Mouse (Mus musculus): ENCODE results near the gene Crmp1. TPM values are rescaled to one million over a fixed set of nuclear protein-coding genes. Genes with fewer than 3 reads are reported as not detected.
A peak's percentile ranks its signal among the peaks of the same experiment; 100 is the strongest.

Gene Crmp1
- total RNA-seq, 2 experiments from 2014 or later: 186 to 190 TPM

DNA sequence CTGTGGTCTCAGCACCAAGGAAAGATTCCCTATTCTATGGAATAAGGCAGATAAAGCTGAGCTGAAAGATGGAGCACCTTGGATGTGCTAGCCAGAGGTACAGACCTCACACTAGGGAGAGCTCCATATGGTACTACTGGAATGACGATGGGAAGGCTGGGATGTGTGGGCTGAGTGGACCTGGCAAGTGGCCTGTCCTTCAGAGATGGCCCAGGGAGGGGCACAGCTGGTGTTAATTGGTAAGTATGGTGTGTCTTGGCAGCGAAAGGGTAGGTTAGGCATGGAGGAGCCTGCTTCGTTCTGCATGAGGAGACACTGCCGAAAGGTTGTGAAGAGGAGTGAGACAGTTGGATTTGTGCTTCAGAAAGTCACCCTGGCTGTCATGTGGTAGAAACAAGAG, 12.8 kb downstream of the Crmp1 start:
- H3K27ac ChIP-seq: no peak overlapping the region
- no peak overlapping the region for H3K4me3 ChIP-seq
- no peak for TF ChIP-seq CTCF (IDR thresholded peaks at IDR 0.05)
- DNase-seq (ENCODE audit: extremely low spot score in 1 of 2, low spot score in 2 of 2): no peak
- intact Hi-C loops (cut with DNase I): loop anchor here (5.0 kb wide), 1 partner anchor 77 kb away; no protein-coding TSS in a partner anchor

DNA sequence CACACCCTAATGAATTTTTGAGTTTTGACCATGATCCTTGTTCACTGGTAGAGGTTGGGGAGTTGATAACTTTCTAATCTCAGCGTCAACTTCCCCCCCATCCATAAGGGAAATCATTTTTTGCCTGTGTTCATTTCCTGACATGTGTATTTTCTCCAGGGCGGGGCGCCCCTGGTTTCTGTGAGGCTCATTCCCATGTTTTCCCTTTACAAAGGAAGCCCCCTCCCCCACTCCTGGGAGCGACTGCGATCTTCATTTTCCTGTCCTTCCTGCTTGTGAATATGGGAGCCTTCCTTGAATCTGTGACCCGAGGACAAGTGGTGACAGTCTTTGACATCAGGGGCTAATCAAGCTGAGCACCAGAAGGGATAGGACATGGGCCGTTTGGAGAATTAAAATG, 15.1 kb downstream of the Crmp1 start:
- H3K27ac ChIP-seq: peak overlapping the region; percentile 17; the same call in 1 of the 2 replicates
- intact Hi-C loops (cut with DNase I): no loop called here
- H3K4me3 ChIP-seq: no peak overlapping the region
- no peak for TF ChIP-seq CTCF (IDR thresholded peaks at IDR 0.05)
- no peak for DNase-seq (ENCODE audit: extremely low spot score in 1 of 2, low spot score in 2 of 2)

DNA sequence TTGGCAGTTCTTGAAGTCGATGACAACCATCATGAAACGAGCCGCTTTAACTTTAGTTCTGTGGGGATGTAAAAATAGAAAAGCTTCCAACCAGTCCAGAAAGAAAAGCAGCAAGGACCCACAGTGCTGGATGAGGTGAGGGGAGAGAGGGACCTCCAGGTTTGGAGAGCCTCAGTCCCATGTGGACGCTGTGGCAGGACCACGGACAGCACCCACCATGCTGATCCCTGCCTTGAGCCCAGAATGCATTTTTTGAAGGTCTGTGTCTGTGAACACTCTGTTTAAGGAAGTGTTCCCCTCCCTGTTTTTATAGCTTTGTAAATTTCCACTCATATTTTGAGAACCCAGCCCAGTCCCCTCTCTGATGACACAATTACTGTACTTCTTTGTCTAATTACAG, 15.5 kb downstream of the Crmp1 start:
- no peak overlapping the region for H3K4me3 ChIP-seq
- no peak for TF ChIP-seq CTCF (IDR thresholded peaks at IDR 0.05)
- peak overlapping the region; percentile 11; the same call in 1 of the 2 replicates for H3K27ac ChIP-seq
- intact Hi-C loops (cut with DNase I): no loop called here
- DNase-seq (ENCODE audit: extremely low spot score in 1 of 2, low spot score in 2 of 2): no peak

GRCm38 (mm10) chr5:37261734-37262133, 20.0 kb downstream of the Crmp1 start:
- no peak for DNase-seq (ENCODE audit: extremely low spot score in 1 of 2, low spot score in 2 of 2)
- Histone ChIP-seq H3K4me3 (no peak overlapping the region), H3K27ac (peak overlapping the region; percentile 55; the same call in 1 of the 2 replicates)
- intact Hi-C loops (cut with DNase I): no loop called here
- no peak for TF ChIP-seq CTCF (IDR thresholded peaks at IDR 0.05)

DNA sequence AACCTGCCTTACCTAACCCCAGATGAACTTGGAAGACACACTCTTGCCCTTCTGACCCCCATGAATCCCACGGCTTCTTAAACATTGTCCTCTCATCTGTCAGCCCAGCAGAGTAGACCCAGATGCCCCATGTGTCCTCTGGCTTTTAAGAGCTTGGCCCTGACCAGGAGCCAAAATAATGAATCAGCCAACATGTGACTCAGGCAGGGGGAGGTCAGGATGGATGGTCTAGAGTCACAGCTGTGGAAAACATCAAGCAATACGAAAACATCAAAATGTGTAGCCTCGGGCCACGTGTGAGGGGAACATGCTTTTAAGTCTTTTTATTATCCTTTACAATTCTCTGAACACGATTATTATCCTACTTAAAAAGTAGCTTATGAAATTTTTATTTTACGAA, 22.1 kb downstream of the Crmp1 start:
- no peak overlapping the region for H3K4me3 ChIP-seq
- TF ChIP-seq CTCF (IDR thresholded peaks at IDR 0.05): no peak
- intact Hi-C loops (cut with DNase I): no loop called here
- DNase-seq (ENCODE audit: extremely low spot score in 1 of 2, low spot score in 2 of 2): no peak
- H3K27ac ChIP-seq: no peak overlapping the region

GRCm38 (mm10) chr5:37281021-37281420, 39.3 kb downstream of the Crmp1 start:
- no peak for TF ChIP-seq CTCF (IDR thresholded peaks at IDR 0.05)
- intact Hi-C loops (cut with DNase I): no loop called here
- peak in 1 of 2 experiments; percentile 25 for DNase-seq (ENCODE audit: extremely low spot score in 1 of 2, low spot score in 2 of 2)
- H3K27ac ChIP-seq: no peak overlapping the region
- H3K4me3 ChIP-seq: no peak overlapping the region

DNA sequence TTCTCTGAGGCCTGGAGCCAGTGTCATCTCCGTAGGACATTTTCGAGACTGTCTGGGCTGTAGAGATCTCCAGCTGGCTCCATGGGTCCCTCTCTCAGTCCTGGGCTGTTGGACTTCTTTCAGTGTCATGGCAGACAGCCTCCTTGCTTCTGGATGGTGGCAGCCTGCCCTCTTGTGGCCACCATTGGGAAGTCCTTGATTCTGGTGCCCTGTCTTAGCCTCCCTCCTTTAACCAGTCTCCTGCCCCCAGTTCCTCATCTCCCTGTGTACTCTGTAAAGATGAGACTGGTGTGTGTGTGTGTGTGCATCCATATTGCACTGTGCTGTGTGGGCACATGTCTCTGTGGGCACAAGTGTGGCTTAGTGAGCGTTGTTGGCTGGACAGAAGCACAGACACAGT, 46.6 kb downstream of the Crmp1 start:
- Histone ChIP-seq H3K4me3 (no peak overlapping the region), H3K27ac (no peak overlapping the region)
- peak; percentile 80 for TF ChIP-seq CTCF (IDR thresholded peaks at IDR 0.05)
- intact Hi-C loops (cut with DNase I): loop anchor here (2.0 to 5.0 kb wide), 2 partner anchors 42 to 126 kb away; no protein-coding TSS in a partner anchor
- DNase-seq (ENCODE audit: extremely low spot score in 1 of 2, low spot score in 2 of 2): peak; percentile 65 to 68

GRCm38 (mm10) chr5:37289236-37289635, 47.5 kb downstream of the Crmp1 start:
- H3K4me3 ChIP-seq: no peak overlapping the region
- TF ChIP-seq CTCF (IDR thresholded peaks at IDR 0.05): peak; percentile 86
- intact Hi-C loops (cut with DNase I): loop anchor here (2.0 to 5.0 kb wide), 2 partner anchors 42 to 127 kb away; no protein-coding TSS in a partner anchor
- peak; percentile 46 to 53 for DNase-seq (ENCODE audit: extremely low spot score in 1 of 2, low spot score in 2 of 2)
- no peak overlapping the region for H3K27ac ChIP-seq

- TF ChIP-seq CTCF (IDR thresholded peaks at IDR 0.05): peak; percentile 76
- intact Hi-C loops (cut with DNase I): no loop called here
- peak in 1 of 2 experiments; percentile 37 for DNase-seq (ENCODE audit: extremely low spot score in 1 of 2, low spot score in 2 of 2)
- H3K27ac ChIP-seq: no peak overlapping the region
- H3K4me3 ChIP-seq: no peak overlapping the region
These were observed 49.2 kb downstream of the Crmp1 start for GRCm38 (mm10) chr5:37290983-37291382.

DNA sequence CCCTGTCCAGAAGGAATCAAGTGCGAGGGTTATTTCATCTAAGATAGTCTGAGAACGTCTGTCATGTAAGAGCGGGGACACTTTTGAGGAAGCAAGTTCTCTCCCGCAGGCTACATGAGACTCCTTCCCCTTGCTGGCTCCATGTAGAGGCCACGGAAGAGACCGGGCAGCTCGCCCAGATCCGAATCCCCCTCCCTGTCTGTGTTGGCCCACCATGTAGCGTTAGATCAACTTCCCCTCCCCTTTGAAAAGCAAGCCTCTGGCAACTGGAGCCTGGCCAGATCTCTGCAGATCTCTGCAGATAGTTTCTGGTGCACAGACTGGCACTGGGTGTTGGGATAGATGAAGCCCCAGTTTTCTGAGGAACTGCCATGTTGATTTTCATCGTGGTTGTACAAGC, 55.0 kb downstream of the Crmp1 start:
- no peak for TF ChIP-seq CTCF (IDR thresholded peaks at IDR 0.05)
- no peak overlapping the region for H3K4me3 ChIP-seq
- DNase-seq (ENCODE audit: extremely low spot score in 1 of 2, low spot score in 2 of 2): no peak
- no peak overlapping the region for H3K27ac ChIP-seq
- intact Hi-C loops (cut with DNase I): loop anchor here (5.0 kb wide), 1 partner anchor 796 kb away; no protein-coding TSS in a partner anchor

DNA sequence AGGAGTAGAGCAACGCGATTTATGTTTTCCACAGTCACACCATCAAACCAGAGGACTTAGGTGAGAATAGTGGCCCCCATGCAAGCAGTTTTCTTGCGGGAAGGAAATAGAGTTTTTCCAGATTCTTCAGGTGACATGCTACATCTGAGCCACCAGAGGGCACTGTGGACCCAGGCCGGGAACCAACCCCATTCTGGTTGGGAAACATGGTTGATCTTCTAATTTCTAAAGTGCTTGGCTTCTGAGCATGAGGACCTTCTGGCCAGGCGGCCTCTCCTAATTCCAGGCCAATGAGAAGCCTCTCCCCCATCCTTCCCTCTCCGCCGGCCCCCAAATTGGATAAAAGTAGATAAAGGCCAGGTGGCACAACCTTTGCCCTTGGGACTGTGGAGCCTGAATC, 56.6 kb downstream of the Crmp1 start:
- TF ChIP-seq CTCF (IDR thresholded peaks at IDR 0.05): peak; percentile 85
- peak in 1 of 2 experiments; percentile 34 for DNase-seq (ENCODE audit: extremely low spot score in 1 of 2, low spot score in 2 of 2)
- no peak overlapping the region for H3K4me3 ChIP-seq
- H3K27ac ChIP-seq: no peak overlapping the region
- intact Hi-C loops (cut with DNase I): loop anchor here (1.0 to 5.0 kb wide), 4 partner anchors 56 to 794 kb away; partner anchors contain the start of gene Stk32b

DNA sequence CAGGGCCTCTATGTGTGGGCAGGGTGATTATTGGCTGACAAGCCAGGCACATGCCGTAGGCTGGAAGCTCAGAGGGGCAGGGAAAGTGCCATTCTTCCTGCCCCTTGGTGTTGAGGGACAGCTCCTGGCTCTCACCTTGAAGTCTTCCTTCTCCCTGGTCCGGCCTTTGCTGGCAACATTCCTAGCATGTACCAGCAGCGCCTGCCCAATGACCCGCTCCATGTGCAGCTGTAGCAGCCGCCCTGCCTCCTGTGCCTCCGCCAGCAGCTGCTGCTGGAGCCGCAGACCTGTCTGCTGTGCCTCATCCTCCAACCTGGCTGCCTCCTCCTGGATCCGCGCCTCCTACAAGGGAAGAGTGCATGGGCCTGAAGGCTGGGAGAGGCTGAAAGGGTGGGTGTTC, 68.3 kb downstream of the Crmp1 start:
- intact Hi-C loops (cut with DNase I): no loop called here
- no peak for TF ChIP-seq CTCF (IDR thresholded peaks at IDR 0.05)
- DNase-seq (ENCODE audit: extremely low spot score in 1 of 2, low spot score in 2 of 2): no peak
- Histone ChIP-seq H3K27ac (no peak overlapping the region), H3K4me3 (no peak overlapping the region)

Measured in left cerebral cortex, adult 2 months (tissue).